ENCODE assay signal across 18 mouse cellular contexts in the genomic region with DNA sequence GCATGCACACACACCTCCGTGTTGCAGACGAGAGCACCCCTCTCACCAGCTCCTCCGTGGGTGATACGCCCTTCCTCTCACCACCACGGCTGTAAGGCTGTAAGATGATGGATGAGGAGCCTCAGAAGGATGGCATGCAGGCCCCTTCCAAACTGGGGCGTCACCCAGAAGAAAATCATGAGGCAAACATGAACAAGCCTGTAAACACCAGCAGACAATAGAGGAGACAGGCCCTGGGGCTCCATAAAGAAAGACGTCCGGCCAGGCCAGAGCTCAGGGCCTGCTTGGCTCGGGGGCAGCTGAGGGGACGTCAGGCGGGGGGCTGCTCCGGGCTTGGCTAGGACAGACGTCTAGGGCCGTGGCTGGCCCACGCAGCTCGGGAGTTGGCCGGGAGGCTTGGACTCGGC. TPM values are rescaled to one million over a fixed set of nuclear protein-coding genes. Genes with fewer than 3 reads are reported as not detected.
DNase-seq lines count a peak whose midpoint lies in the region; ATAC-seq and TF ChIP-seq lines count a peak whose summit lies in the region.
"Had no signal": no experiment of that assay in that cellular context is flagged by ENCODE, and none has a peak within 500 bp of the region (broad histone marks: within the 10 kb centered on the region; RNA-seq: fewer than 3 reads in every experiment).

No protein-coding gene starts in this region.

- no peaks in the 10 kb centered on the region for H3K27me3 ChIP-seq in kidney, embryonic 16.5 days (ENCODE audit: insufficient read depth, low read length)
- H3K27me3 ChIP-seq in limb, embryonic 14.5 days (ENCODE audit: control insufficient read depth, insufficient read depth, low read length): no peaks in the 10 kb centered on the region
- H3K27me3 ChIP-seq: embryonic facial prominence, embryonic 13.5 days; forebrain, embryonic 12.5 days had no signal

- peaks cover 8% of the 10 kb centered on the region; the same call in 1 of the 2 replicates for H3K4me1 ChIP-seq in kidney, embryonic 16.5 days (ENCODE audit: insufficient read depth, low read length)
- no peaks in the 10 kb centered on the region; the same call in 1 of the 2 replicates for H3K4me1 ChIP-seq in limb, embryonic 14.5 days (ENCODE audit: control insufficient read depth, insufficient read depth, low read length)
- H3K4me1 ChIP-seq: forebrain, embryonic 12.5 days had no signal

- no peak overlapping the region for H3K27ac ChIP-seq in kidney, embryonic 16.5 days (ENCODE audit: low read length)
- H3K27ac ChIP-seq in limb, embryonic 14.5 days (replicated peaks; ENCODE audit: low read depth, low read length): no peak overlapping the region
- H3K27ac ChIP-seq: embryonic facial prominence, embryonic 13.5 days; forebrain, embryonic 12.5 days had no signal

- ATAC-seq in kidney, embryonic 16.5 days (ENCODE audit: low FRiP score, low TSS enrichment): peak; percentile 57; the same call in 1 of the 2 replicates
- no peak for ATAC-seq in limb, embryonic 14.5 days (ENCODE audit: low FRiP score, low read depth)
- ATAC-seq: activated CD4-positive, CD25-positive, alpha-beta regulatory T cell, adult 4 months had no signal

- no peak overlapping the region for H3K4me2 ChIP-seq in kidney, embryonic 16.5 days (replicated peaks; ENCODE audit: low read depth, low read length)
- no peak overlapping the region for H3K4me2 ChIP-seq in limb, embryonic 14.5 days (replicated peaks; ENCODE audit: low read depth, low read length, severe bottlenecking)
- H3K4me2 ChIP-seq: embryonic facial prominence, embryonic 13.5 days; forebrain, embryonic 12.5 days had no signal

- H3K9ac ChIP-seq in kidney, embryonic 16.5 days (replicated peaks; ENCODE audit: low read length): peak overlapping the region; percentile 56; the same call in 1 of the 2 replicates
- peak overlapping the region; percentile 34; the same call in 1 of the 2 replicates for H3K9ac ChIP-seq in limb, embryonic 14.5 days (ENCODE audit: low read depth, low read length, severe bottlenecking)
- H3K9ac ChIP-seq: embryonic facial prominence, embryonic 13.5 days; forebrain, embryonic 12.5 days had no signal

- H3K9me3 ChIP-seq in kidney, embryonic 16.5 days (ENCODE audit: low read length): no peaks in the 10 kb centered on the region; the same call in 1 of the 2 replicates
- H3K9me3 ChIP-seq in limb, embryonic 14.5 days (ENCODE audit: control insufficient read depth, low read length): no peaks in the 10 kb centered on the region
- H3K9me3 ChIP-seq: embryonic facial prominence, embryonic 13.5 days; forebrain, embryonic 12.5 days; G1E had no signal

- TF ChIP-seq POLR2A in limb, embryonic 14.5 days (IDR thresholded peaks at IDR 0.05; ENCODE audit: borderline replicate concordance, extremely low read depth, insufficient read depth, insufficient read length): no peak

- peak; percentile 26 for DNase-seq in gastrocnemius, postnatal 10 days
- no peak for DNase-seq in gastrocnemius, adult 8-10 months (ENCODE audit: low spot score in 2 of 2)
- no peak for DNase-seq in kidney, adult 8-10 months
- DNase-seq in limb, embryonic 14.5 days (ENCODE audit: low spot score): no peak
- DNase-seq in ovary, postnatal 14 days (ENCODE audit: low spot score): peak; percentile 31
- no peak for DNase-seq in frontal cortex, adult 2 months (ENCODE audit: extremely low spot score in 1 of 2, low spot score in 1 of 2)
- DNase-seq in layer of hippocampus, adult 9-11 months: no peak
- DNase-seq: B cell, adult 2 months; cerebellum, adult 9-11 months; liver; thymus, adult 18-20 months had no signal

- no peak overlapping the region for H3K4me3 ChIP-seq in kidney, embryonic 16.5 days (ENCODE audit: low read length)
- no peak overlapping the region for H3K4me3 ChIP-seq in limb, embryonic 14.5 days (replicated peaks; ENCODE audit: low read length)
- H3K4me3 ChIP-seq: embryonic facial prominence, embryonic 13.5 days; forebrain, embryonic 12.5 days; myocyte had no signal

- 31% methylated on average over 18 of the region's 18 CpGs for WGBS in kidney, embryonic 16.5 days
- 44% methylated on average over 18 of the region's 18 CpGs for WGBS in limb, embryonic 14.5 days

- H3K36me3 ChIP-seq in kidney, embryonic 16.5 days (ENCODE audit: insufficient read depth, low read length): no peaks in the 10 kb centered on the region
- H3K36me3 ChIP-seq in limb, embryonic 14.5 days (ENCODE audit: control insufficient read depth, insufficient read depth, low read length): no peaks in the 10 kb centered on the region
- H3K36me3 ChIP-seq: embryonic facial prominence, embryonic 13.5 days; forebrain, embryonic 12.5 days; G1E had no signal

RNA-seq across cellular contexts. Expression of a gene that starts 50.6 kb away (rescaled TPM):
- 100 to 1,000 TPM; 199 to 219 TPM for total RNA-seq in gastrocnemius, postnatal 10 days (2021)
- 10 to 100 TPM in 1 of 4 experiments, 1 to 10 TPM in 3; 3.7 to 11.6 (median 8.5) TPM for total RNA-seq in gastrocnemius, adult 8-10 months (2022)
- 35.9 and 46.1 TPM in 2 replicates for polyA plus RNA-seq in kidney, embryonic 16.5 days (2015; fragmentation: Nextera tagmentation; extraction: Ambion mirVana)
- 249 and 296 TPM in 2 replicates for polyA plus RNA-seq in limb, embryonic 14.5 days (2012; rRNA removed)
- polyA plus RNA-seq in limb, embryonic 14.5 days (2014; fragmentation: Nextera tagmentation; extraction: Ambion mirVana): 115 and 121 TPM in 2 replicates
- 11.8 and 12.2 TPM in 2 replicates for polyA plus RNA-seq in frontal cortex, adult 2 months (2012; rRNA removed)
- total RNA-seq: megakaryocyte-erythroid progenitor cell, adult 5-6 weeks had no signal
- polyA plus RNA-seq: G1E had no signal

Comparison
In these comparisons a context has a peak if more than half of its experiments do, and no peak if none do; other contexts are left out.
1. DNase-seq: peak in gastrocnemius, postnatal 10 days (single experiment) and ovary, postnatal 14 days (single experiment); none in gastrocnemius, adult 8-10 months (0 of 2), kidney, adult 8-10 months (0 of 2), limb, embryonic 14.5 days (single experiment), frontal cortex, adult 2 months (0 of 2) and layer of hippocampus, adult 9-11 months (single experiment).